Mouse (Mus musculus): ENCODE data around the gene Sec24a. TPM values are rescaled to one million over a fixed set of nuclear protein-coding genes. Genes with fewer than 3 reads are reported as not detected.
"Not testable (repeated sequence)": the region's sequence is repeated elsewhere in the genome, so short reads cannot be mapped to it uniquely, and the experiment has no call there.

Sec24a gene
- polyA plus RNA-seq, 1 experiment from 2014 or later = 11.4 TPM

DNA sequence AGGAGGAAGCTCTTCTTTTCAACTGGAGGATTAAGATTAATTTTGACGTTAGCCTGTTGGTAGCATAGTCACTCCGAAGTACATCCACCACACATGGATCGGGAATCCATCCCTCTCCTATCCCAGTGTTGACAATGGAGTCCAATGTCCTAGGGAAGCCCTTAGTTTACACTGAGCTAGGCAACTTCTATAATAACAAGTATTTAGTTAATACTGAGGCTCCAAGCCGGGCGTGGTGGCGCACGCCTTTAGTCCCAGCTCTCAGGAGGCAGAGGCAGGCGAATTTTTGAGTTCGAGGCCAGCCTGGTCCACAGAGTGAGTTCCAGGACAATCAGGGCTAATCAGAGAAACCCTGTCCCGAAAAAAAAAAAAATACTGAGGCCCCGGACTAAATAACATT lies 6.4 kb downstream of the Sec24a start:
- Histone ChIP-seq H3K27ac (replicated peaks; ENCODE audit: low read depth, low read length) (no peak overlapping the region), H3K4me1 (ENCODE audit: control insufficient read depth, insufficient read depth, low read length) (peaks cover 3% of the 10 kb centered on the region; the same call in 1 of the 2 replicates), H3K4me2 (ENCODE audit: low read depth, severe bottlenecking) (peak overlapping the region; percentile 84), H3K36me3 (ENCODE audit: control insufficient read depth, insufficient read depth, low read length) (no peaks in the 10 kb centered on the region; the same call in 1 of the 2 replicates), H3K27me3 (ENCODE audit: control insufficient read depth, insufficient read depth, low read length) (no peaks in the 10 kb centered on the region), H3K9me3 (ENCODE audit: control insufficient read depth, low read length) (no peaks in the 10 kb centered on the region), H3K9ac (ENCODE audit: low read length) (peak overlapping the region; percentile 87; the same call in 1 of the 2 replicates), H3K4me3 (ENCODE audit: low read depth, low read length) (peak overlapping the region; percentile 97)
- 81% methylated on average over 11 of the region's 11 CpGs for WGBS
- DNase-seq (ENCODE audit: low spot score) = no peak
- ATAC-seq (ENCODE audit: insufficient number of reproducible peaks, low FRiP score, low TSS enrichment, low read depth) = no peak

DNA sequence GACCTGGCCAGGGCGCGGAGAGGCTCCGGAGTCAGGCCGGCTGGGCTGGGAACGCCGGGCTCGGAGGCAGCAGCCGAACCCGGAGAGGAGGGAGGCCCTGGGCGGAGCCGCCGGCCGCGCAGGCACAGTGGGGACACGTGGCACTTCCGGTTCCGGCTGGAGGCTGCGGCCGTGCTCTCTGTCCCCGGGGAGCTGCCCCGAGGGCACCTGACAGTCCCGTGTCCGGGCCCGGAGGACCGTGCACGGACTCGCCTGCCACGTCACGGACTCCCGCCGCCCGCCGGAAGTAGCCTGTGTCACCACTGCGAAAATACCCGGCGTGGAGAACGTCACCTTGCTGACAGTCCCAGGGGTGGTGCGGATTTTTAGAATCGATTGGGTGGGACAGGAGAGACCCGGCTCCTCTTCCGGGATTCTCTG lies 7.1 kb downstream of the Sec24a start:
- H3K4me2 ChIP-seq (ENCODE audit: low read depth, severe bottlenecking) = peak overlapping the region; percentile 84
- ATAC-seq (ENCODE audit: insufficient number of reproducible peaks, low FRiP score, low TSS enrichment, low read depth) = peak; percentile 92
- no peaks in the 10 kb centered on the region; the same call in 1 of the 2 replicates for H3K36me3 ChIP-seq (ENCODE audit: control insufficient read depth, insufficient read depth, low read length)
- 2% methylated on average over 39 of the region's 41 CpGs for WGBS
- H3K4me1 ChIP-seq (ENCODE audit: control insufficient read depth, insufficient read depth, low read length) = peaks cover 3% of the 10 kb centered on the region; the same call in 1 of the 2 replicates
- H3K9ac ChIP-seq (ENCODE audit: low read length) = peak overlapping the region; percentile 87
- H3K27ac ChIP-seq (replicated peaks; ENCODE audit: low read depth, low read length) = 0 out of 2 replicates have a peak overlapping the region, but pooled peaks have one; percentile 36
- no peaks in the 10 kb centered on the region for H3K27me3 ChIP-seq (ENCODE audit: control insufficient read depth, insufficient read depth, low read length)
- DNase-seq (ENCODE audit: low spot score) = peak; percentile 92
- peak overlapping the region; percentile 97 for H3K4me3 ChIP-seq (ENCODE audit: low read depth, low read length)
- H3K9me3 ChIP-seq (ENCODE audit: control insufficient read depth, low read length) = no peaks in the 10 kb centered on the region

DNA sequence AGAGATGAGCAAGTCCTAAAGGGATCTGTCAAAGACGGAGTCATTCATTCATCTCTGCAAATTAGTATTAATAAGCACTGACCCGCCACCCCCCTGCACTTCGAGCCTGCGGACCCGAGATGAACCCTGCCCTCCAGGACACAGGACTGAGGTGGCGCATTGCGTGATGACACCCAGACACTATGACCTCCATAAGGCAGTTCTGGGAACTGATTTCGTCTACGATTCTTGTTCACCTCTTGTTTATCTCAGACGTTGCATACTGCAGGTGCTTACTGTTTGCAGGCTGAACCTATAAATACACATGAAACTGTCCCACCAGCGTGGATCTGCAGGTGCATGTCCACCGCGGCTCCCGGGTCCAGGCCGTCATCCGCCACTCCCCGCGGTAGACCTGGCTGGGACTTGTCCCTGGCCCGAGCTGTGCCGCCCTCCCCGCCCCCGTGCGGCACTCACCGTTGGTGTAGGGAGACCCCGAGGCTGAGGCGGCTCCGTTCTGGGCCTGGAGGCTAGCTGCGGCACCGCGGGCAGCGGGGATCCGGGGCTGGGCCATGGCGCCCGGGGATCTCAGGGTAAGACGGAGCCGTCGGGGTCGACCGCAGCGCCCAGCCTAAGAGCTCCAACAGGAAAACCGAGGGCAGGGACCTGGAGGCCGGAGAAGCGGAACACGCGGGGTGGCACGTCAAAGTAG lies 7.7 kb downstream of the Sec24a start:
- Histone ChIP-seq H3K4me3 (ENCODE audit: low read depth, low read length) (peak overlapping the region; percentile 97), H3K9ac (ENCODE audit: low read length) (peak overlapping the region; percentile 87), H3K27me3 (ENCODE audit: control insufficient read depth, insufficient read depth, low read length) (no peaks in the 10 kb centered on the region), H3K27ac (replicated peaks; ENCODE audit: low read depth, low read length) (0 out of 2 replicates have a peak overlapping the region, but pooled peaks have one; percentile 36), H3K4me1 (ENCODE audit: control insufficient read depth, insufficient read depth, low read length) (peaks cover 3% of the 10 kb centered on the region; the same call in 1 of the 2 replicates), H3K9me3 (ENCODE audit: control insufficient read depth, low read length) (no peaks in the 10 kb centered on the region), H3K4me2 (ENCODE audit: low read depth, severe bottlenecking) (peak overlapping the region; percentile 84), H3K36me3 (ENCODE audit: control insufficient read depth, insufficient read depth, low read length) (no peaks in the 10 kb centered on the region; the same call in 1 of the 2 replicates)
- whole genome bisulfite sequencing = under 1% methylated on average over 46 of the region's 46 CpGs
- ATAC-seq (ENCODE audit: insufficient number of reproducible peaks, low FRiP score, low TSS enrichment, low read depth) = peak; percentile 68
- peak; percentile 22 for DNase-seq (ENCODE audit: low spot score)

DNA sequence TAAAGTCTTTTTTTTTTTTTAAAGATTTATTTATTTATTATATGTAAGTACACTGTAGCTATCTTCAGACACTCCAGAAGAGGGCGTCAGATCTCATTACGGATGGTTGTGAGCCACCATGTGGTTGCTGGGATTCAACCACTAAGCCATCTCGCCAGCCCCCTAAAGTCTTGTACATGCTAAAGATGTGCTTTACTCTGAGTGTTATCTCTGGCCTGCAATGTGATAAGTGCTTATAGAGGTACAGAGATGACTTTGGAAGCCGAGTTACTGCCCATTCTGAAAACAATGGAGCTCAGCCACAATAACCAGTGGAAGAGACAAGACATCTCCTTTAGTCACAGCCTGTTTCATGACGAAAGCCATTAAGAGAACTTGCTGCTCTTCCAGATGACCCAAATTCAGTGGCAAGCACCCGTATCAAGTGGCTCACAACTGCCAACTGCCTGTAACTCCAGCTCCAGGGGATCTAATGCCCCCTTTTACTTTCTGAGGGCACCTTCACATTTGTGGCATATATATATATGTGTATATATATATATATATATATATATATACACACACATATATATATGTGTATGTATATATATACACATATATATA lies 11.7 kb downstream of the Sec24a start:
- WGBS = 85% methylated on average over 6 of the region's 6 CpGs
- ATAC-seq (ENCODE audit: insufficient number of reproducible peaks, low FRiP score, low TSS enrichment, low read depth); H3K9ac ChIP-seq (ENCODE audit: low read length); DNase-seq (ENCODE audit: low spot score); H3K4me2 ChIP-seq (ENCODE audit: low read depth, severe bottlenecking); H3K4me3 ChIP-seq (ENCODE audit: low read depth, low read length); H3K4me1 ChIP-seq (ENCODE audit: control insufficient read depth, insufficient read depth, low read length); H3K27ac ChIP-seq (replicated peaks; ENCODE audit: low read depth, low read length); H3K27me3 ChIP-seq (ENCODE audit: control insufficient read depth, insufficient read depth, low read length); H3K36me3 ChIP-seq (ENCODE audit: control insufficient read depth, insufficient read depth, low read length); H3K9me3 ChIP-seq (ENCODE audit: control insufficient read depth, low read length): not testable (repeated sequence)

DNA sequence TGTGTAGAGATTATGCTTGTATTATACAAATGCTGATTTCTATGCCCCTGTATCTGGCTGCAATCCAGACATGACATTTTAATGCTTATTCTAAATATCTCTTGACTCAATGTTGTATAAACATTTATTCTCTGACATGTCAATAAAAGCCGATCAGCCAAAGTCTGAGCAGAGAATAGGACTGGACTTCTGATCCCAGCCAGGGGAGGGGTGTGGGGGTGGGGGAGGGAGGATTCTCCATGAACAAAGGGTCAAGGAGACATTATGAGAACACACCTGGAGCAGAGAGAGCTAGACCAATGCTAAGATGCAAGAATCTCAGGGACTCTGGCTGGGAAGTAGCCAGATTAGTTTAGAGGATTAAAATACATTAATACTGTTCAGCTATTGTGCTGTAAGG lies 17.3 kb downstream of the Sec24a start:
- WGBS = 90% methylated on average over 1 of the region's 1 CpGs
- peaks cover 7% of the 10 kb centered on the region; the same call in 1 of the 2 replicates for H3K36me3 ChIP-seq (ENCODE audit: control insufficient read depth, insufficient read depth, low read length)
- no peak overlapping the region for H3K4me3 ChIP-seq (ENCODE audit: low read depth, low read length)
- no peaks in the 10 kb centered on the region for H3K4me1 ChIP-seq (ENCODE audit: control insufficient read depth, insufficient read depth, low read length)
- H3K9ac ChIP-seq (ENCODE audit: low read length) = no peak overlapping the region
- DNase-seq (ENCODE audit: low spot score) = no peak
- no peak for ATAC-seq (ENCODE audit: insufficient number of reproducible peaks, low FRiP score, low TSS enrichment, low read depth)
- H3K4me2 ChIP-seq (ENCODE audit: low read depth, severe bottlenecking) = no peak overlapping the region
- H3K27ac ChIP-seq (replicated peaks; ENCODE audit: low read depth, low read length) = no peak overlapping the region
- no peaks in the 10 kb centered on the region for H3K27me3 ChIP-seq (ENCODE audit: control insufficient read depth, insufficient read depth, low read length)
- no peaks in the 10 kb centered on the region for H3K9me3 ChIP-seq (ENCODE audit: control insufficient read depth, low read length)

DNA sequence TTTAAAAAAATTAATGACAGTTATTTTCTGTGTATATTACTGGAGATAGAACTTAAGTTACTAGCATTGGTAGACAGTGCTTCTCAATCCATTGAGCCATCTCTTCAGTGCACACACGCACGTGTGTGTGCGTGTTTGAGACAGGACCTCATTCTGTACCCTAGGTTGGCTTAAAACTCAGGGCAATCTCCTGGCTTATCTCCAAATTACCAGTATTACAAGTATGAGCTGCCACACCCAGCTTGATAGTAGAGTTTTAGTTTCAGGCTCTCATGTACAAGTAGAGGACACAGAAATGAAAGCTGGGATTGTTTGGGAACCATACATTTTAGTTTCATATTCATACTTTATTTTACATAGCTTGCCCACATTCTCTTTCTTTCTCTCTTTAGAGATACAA lies 22.7 kb downstream of the Sec24a start:
- H3K4me1 ChIP-seq (ENCODE audit: control insufficient read depth, insufficient read depth, low read length) = no peaks in the 10 kb centered on the region
- no peaks in the 10 kb centered on the region for H3K27me3 ChIP-seq (ENCODE audit: control insufficient read depth, insufficient read depth, low read length)
- no peak overlapping the region for H3K4me3 ChIP-seq (ENCODE audit: low read depth, low read length)
- 91% methylated on average over 3 of the region's 3 CpGs for WGBS
- H3K4me2 ChIP-seq (ENCODE audit: low read depth, severe bottlenecking) = no peak overlapping the region
- no peak overlapping the region for H3K9ac ChIP-seq (ENCODE audit: low read length)
- ATAC-seq (ENCODE audit: insufficient number of reproducible peaks, low FRiP score, low TSS enrichment, low read depth) (no peak), DNase-seq (ENCODE audit: low spot score) (no peak)
- H3K36me3 ChIP-seq (ENCODE audit: control insufficient read depth, insufficient read depth, low read length) = peaks cover 7% of the 10 kb centered on the region; the same call in 1 of the 2 replicates
- no peaks in the 10 kb centered on the region for H3K9me3 ChIP-seq (ENCODE audit: control insufficient read depth, low read length)
- no peak overlapping the region for H3K27ac ChIP-seq (replicated peaks; ENCODE audit: low read depth, low read length)

DNA sequence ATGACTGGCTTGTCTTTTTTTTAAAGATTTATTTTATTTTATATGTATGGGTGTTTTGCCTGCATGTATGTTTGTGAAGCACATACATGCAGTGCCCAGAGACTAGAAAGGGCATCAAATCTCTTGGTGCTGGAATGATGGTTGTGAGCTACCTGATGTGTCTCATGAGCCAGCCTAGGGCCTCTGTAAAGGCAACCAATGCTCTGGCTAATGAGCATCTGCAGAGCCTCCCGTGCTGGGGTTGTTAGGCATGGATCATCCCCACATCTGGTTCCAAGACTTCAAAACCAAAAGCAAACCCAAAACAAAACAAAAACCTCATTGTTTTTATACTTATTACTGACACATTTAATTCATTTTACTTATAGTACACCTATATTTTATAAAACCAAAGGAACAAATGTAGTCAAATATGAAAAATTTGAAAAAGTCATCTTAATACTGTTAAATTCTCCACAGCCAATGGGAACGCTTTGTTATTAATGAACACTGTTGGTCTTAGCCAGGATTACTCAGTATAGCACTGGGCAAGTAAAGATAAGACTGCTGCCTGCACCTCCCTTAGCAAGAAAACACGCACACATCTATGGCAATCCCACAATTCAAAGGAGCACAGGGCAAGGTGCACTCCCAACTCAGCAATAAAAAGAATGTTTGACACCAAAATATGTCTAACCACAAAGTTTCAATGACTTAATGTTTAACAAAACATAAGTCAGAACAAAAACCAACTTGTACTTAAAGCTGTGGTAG lies 24.6 kb downstream of the Sec24a start:
- Histone ChIP-seq H3K9ac (ENCODE audit: low read length) (no peak overlapping the region), H3K36me3 (ENCODE audit: control insufficient read depth, insufficient read depth, low read length) (peaks cover 6% of the 10 kb centered on the region; the same call in 1 of the 2 replicates), H3K4me3 (ENCODE audit: low read depth, low read length) (no peak overlapping the region), H3K9me3 (ENCODE audit: control insufficient read depth, low read length) (no peaks in the 10 kb centered on the region), H3K27ac (replicated peaks; ENCODE audit: low read depth, low read length) (no peak overlapping the region), H3K4me1 (ENCODE audit: control insufficient read depth, insufficient read depth, low read length) (no peaks in the 10 kb centered on the region), H3K4me2 (ENCODE audit: low read depth, severe bottlenecking) (no peak overlapping the region), H3K27me3 (ENCODE audit: control insufficient read depth, insufficient read depth, low read length) (no peaks in the 10 kb centered on the region)
- DNase-seq (ENCODE audit: low spot score) (no peak), ATAC-seq (ENCODE audit: insufficient number of reproducible peaks, low FRiP score, low TSS enrichment, low read depth) (no peak)
- WGBS = 80% methylated on average over 3 of the region's 3 CpGs

DNA sequence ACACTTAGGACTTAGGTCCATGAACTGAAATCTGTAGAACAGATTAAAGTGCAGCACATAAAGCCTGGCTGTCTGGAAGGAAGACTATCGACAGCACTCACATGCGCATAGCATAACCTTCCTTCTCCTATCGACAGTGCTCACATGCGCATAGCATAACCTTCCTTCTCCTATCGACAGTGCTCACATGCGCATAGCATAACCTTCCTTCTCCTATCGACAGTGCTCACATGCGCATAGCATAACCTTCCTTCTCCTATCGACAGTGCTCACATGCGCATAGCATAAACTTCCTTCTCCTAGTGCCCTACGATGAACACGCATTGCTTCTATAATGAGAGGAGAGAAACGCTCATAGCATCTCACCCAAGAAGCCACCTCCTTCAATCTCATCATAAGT lies 29.2 kb downstream of the Sec24a start:
- H3K4me2 ChIP-seq (ENCODE audit: low read depth, severe bottlenecking); ATAC-seq (ENCODE audit: insufficient number of reproducible peaks, low FRiP score, low TSS enrichment, low read depth); H3K36me3 ChIP-seq (ENCODE audit: control insufficient read depth, insufficient read depth, low read length): not testable (repeated sequence)

More for the DNA sequence above, 29.2 kb downstream of the Sec24a start:
- not testable (repeated sequence) for H3K9me3 ChIP-seq (ENCODE audit: control insufficient read depth, low read length); H3K4me3 ChIP-seq (ENCODE audit: low read depth, low read length); H3K27me3 ChIP-seq (ENCODE audit: control insufficient read depth, insufficient read depth, low read length); H3K9ac ChIP-seq (ENCODE audit: low read length); DNase-seq (ENCODE audit: low spot score); H3K27ac ChIP-seq (replicated peaks; ENCODE audit: low read depth, low read length); H3K4me1 ChIP-seq (ENCODE audit: control insufficient read depth, insufficient read depth, low read length)
- 96% methylated on average over 12 of the region's 13 CpGs for WGBS

All from limb, embryonic 11.5 days (tissue).